Mouse (Mus musculus): ENCODE data around the gene Gm21866. TPM values are rescaled to one million over a fixed set of nuclear protein-coding genes. Genes with fewer than 3 reads are reported as not detected.
"Not testable (repeated sequence)": the region's sequence is repeated elsewhere in the genome, so short reads cannot be mapped to it uniquely, and the experiment has no call there.

Gene Gm21866
- total RNA-seq (2021): not detected
- long read RNA-seq, experiment 1: 0 reads
- long read RNA-seq, experiment 2: 0 reads

DNA sequence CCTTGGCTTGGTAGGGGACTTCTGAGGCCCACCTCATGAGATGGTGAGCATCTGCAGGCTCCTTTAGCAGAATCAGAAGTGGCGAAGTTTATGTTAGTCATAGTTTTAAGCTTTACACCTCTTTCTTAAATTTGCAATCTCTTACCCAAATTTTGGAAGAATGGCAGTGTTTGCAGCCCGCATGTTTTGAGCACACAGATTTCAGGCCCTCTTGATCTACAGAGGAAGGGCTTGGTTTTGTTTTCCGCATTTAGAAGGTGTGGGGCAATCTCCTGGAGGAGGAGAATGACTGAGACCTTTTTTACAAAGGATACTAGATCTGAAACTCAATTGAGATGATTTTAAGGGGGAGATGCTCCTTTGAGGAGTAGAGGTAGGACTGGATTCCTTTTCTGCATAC lies at the start of gene Gm21866:
Gm21866 (minus strand) TSS at position 101 of the 400 bp plus-strand sequence.
- not testable (repeated sequence) for DNase-seq

DNA sequence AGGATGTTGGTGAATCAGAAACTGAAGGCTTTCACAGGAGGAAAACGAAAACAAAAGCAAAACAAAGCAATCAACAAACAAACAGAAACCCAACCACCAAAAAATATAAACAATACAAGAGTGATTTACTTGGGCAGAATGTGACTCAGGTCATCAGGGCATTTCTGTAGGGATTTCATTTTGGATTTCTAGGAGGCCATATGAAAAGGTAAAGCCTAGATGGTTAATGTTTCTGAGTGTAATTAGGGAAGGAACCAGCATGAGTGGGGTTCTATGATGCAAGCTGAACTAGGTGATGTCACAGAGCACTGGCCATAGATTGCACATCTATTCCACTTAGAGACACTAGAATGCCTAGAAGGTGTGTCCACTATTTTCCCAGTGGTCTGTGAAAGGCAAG lies 28.3 kb upstream of the Gm21866 start, which contains the start of gene Gm20773:
Gm20773 (plus strand) TSS at position 301 of the 400 bp plus-strand sequence.
- DNase-seq: not testable (repeated sequence)

Other genes starting within 250 kb of the Gm21866 start
- gene Gm21828, start 241.7 kb downstream of the Gm21866 start, total RNA-seq (2021): not detected
- gene Gm21440, start 213.2 kb downstream of the Gm21866 start, total RNA-seq (2021): not detected
- not detected for gene Gm21454, start 213.1 kb downstream of the Gm21866 start, total RNA-seq (2021)
- not detected for gene Gm21725, start 116.5 kb downstream of the Gm21866 start, total RNA-seq (2021)
- gene Gm20773, start 28.4 kb upstream of the Gm21866 start, total RNA-seq (2021): not detected

All from gastrocnemius, postnatal 25 days (tissue).